Mouse (Mus musculus) urinary bladder, postnatal 25 days (tissue): ENCODE results near the gene Acr.
A peak's percentile ranks its signal among the peaks of the same experiment; 100 is the strongest.

Source experiments
- DNase-seq: peaks from one replicate; pipeline ENCODE4 v3.0.0; 2022; ENCODE audit warnings: low spot score

Acr gene

GRCm38 (mm10) chr15:89547824-89548601, 20.1 kb upstream of the Acr start:
- DNase-seq, result no peak

GRCm38 (mm10) chr15:89548837-89549236, 19.3 kb upstream of the Acr start:
- DNase-seq, result no peak

GRCm38 (mm10) chr15:89550506-89550905, 17.6 kb upstream of the Acr start:
- DNase-seq, result no peak

DNA sequence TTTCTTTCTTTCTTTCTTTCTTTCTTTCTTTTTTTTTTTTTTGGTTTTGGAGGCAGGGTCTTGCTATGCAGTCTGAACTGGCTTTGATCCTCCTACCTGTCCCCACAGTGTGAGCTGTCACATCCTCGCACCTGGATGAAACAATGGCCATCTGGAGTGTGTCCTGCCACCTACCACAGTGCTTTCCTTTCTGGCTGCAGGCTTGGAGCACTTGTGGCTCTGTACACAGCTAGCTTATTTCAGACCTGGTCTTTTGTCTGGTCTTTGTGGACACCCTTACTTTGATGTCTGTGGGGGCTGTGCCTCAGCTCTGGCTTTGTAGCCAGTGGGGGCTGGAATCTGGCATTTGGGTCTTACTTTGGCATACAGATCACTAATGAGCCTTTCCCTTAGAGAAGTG, 16.4 kb upstream of the Acr start:
- no peak for DNase-seq

DNA sequence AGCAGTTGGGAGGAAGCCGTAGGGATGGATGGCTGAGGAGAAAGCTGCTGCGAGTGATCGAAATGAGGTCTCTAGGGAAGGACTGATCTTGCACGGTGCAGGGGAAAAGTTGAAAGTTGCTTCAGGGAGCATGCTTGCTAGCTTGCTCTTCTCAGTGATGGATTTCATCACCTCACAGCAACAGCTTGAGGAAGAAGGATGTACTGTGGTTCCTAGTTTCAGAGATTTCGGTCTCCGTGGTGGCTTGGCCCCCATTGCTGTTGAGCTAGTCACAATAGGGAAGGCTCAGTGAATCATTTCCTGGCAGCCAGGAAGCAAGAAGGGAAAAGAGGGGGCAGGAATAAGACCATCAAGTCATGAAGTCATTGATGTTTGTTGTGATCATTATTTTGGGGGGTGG, 12.5 kb upstream of the Acr start:
- DNase-seq, result no peak

DNA sequence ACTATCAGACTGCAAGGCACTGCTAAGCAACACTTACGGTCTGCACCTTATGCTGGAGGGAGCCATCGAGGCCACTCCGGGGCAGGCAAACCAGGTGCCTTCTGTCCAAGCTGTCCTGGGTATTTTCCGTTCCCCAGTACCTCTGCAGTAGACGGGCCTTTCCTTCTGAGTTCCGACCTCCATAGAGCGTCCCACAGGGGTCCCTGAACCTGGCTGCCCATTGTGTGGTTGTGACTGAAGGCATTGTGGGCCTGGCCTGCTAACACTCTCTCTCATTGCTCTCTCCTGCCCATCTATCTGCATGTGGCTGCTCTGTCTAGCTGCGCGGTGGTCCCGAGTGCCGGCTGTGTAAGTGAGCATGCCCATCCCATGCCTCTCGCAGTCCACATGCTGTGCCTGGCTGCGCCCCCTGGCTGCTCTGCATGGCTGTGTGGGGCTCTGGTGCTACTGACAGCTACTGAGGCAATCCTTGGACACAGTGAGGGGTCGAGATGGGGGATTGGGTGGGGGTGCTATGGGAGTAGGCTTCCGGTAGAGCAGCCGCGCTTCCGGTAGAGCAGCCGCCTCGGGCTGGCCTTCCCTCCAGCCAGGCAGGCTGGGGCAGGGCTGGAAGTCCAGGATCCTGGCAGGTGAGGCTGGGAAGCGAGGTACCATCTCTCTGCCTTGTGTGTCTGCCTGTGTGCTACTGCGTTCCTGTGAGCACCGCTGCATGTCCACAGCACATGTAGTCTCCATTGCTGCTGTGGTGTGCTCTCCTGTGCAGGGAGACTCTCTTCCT, 11.5 kb upstream of the Acr start:
- DNase-seq, result no peak

GRCm38 (mm10) chr15:89557179-89557995, 10.7 kb upstream of the Acr start:
- peak; percentile 26 for DNase-seq

- DNase-seq, result no peak
These were observed 10.1 kb upstream of the Acr start for GRCm38 (mm10) chr15:89557996-89558390.

GRCm38 (mm10) chr15:89559202-89559731, 8.9 kb upstream of the Acr start:
- DNase-seq, result no peak

- DNase-seq, result no peak
These were observed 4.0 kb downstream of the Acr start for GRCm38 (mm10) chr15:89572147-89572546.

GRCm38 (mm10) chr15:89582494-89582893, 14.4 kb downstream of the Acr start:
- DNase-seq, result no peak

DNA sequence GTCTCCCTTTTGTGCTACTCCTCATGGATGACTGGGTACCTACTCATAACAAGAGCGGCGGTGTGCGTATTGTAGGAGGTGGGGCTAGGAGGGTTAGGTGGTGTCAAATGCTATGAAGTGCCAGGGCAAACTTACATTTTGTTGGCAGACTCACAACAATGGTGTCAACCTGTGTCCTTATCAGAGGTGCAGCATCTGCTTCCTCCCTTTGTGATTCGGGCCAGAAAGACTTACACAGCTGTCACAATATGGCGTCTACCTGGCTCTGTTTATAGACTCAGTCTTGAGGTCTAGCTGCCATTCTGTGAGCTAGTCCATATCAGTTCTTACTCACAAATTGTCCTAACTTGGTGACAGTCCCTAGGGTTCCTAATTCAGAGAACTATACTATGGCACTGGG, 17.0 kb downstream of the Acr start:
- no peak for DNase-seq

DNA sequence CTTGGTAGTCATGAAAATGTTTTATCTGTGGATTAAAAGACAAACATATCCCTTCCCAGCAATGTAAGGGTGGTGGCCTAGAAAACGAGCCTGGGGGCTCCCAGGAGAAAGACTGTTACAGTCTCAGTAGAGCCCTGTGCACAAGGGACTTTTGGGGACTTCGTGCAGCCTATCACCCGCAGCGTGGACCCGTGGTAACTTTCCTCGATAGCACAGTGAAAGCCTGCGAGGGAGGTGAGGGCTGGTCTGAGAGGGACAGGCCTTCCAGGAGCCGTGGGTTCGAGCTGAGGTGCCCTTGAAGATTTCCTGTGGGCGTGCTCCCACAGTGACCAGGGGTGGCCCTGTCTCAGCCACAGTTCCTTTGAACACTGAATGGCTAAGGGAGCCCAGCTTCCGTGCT, 17.5 kb downstream of the Acr start:
- no peak for DNase-seq

- no peak for DNase-seq
These were observed 21.0 kb downstream of the Acr start for GRCm38 (mm10) chr15:89589146-89589545.

- DNase-seq, result no peak
These were observed 23.2 kb downstream of the Acr start for GRCm38 (mm10) chr15:89591317-89591716.

- DNase-seq, result peak; percentile 91
These were observed 23.8 kb downstream of the Acr start, which contains the start of gene Rabl2 for GRCm38 (mm10) chr15:89591723-89592455. Gene Rabl2 (minus strand): TSS chr15:89591923.

DNA sequence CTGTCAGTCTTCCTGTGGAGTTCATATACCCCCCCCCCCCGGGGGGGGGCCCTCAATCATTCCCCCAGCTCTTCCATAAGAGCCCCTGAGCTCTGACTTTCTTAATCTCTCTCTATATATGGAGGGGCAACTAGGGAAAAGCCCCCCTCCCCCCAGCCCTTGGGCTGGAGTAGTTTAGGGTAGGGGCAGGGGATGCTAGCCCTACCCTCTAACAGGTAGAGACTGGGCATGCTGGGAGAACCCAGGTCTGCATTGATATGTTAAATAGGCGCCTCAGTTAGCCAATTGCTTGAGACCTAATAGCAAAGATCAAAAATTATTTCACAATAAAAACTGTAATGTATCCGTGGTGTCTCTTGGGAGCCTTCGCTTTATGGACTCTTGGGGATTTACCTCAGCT, 24.4 kb downstream of the Acr start:
- DNase-seq, result no peak

GRCm38 (mm10) chr15:89605822-89606570, 37.9 kb downstream of the Acr start:
- DNase-seq, result no peak

DNA sequence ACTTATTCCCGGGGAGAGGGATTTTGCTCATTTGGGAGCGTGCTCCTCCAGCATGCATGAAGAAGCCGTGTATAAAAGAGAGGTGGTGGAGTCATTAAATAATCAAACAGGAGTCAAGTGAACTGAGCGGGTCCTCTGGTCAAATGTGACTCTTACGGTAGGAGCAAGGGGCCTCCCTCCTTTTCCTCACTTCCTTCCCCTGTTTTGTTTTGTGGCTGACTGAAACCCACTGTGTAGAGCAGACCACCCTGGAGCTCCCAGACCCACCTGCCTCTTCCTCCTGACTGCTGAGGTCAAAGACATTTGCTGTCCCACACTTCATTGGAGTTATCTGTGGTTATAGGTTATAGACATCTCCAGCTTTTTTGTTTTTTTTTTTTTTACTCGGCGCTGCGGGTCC, 39.4 kb downstream of the Acr start:
- no peak for DNase-seq

DNA sequence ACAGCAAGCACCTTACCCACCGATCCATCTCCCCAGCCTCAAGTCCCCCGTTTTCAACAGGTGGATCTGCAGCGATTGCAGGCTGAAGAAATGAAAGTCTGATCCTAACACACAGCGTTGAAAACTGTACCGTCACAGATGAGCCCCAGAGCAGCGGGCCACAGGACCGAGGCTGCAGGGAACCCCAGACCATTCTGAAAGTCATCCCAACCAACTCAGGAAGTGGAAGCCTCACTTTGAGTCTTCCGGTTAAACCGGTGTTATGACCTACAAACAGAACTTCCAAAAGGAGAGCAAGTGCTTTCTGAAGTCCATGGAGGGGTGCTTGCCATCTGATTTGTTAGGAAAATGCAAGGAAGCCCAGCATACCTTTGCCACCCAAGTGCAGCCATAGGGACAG, 39.8 kb downstream of the Acr start:
- no peak for DNase-seq
